Mouse (Mus musculus): ENCODE data around the gene Erich6b.

GRCm38 (mm10) chr14:75642080-75642479, at the start of gene Erich6b:
- no peak for TF ChIP-seq CTCF (IDR thresholded peaks at IDR 0.05; ENCODE audit: low read depth, low read length)
- TF ChIP-seq GATA1 (IDR thresholded peaks at IDR 0.05; ENCODE audit: borderline replicate concordance, low read length): no peak
- TF ChIP-seq POLR2AphosphoS5 (IDR thresholded peaks at IDR 0.05; ENCODE audit: insufficient replicate concordance, low read depth, low read length): no peak
- TF ChIP-seq GATA2 (IDR thresholded peaks at IDR 0.05; ENCODE audit: borderline replicate concordance, low read depth, low read length): no peak
- TF ChIP-seq TAL1 (conservative IDR thresholded peaks at IDR 0.05; ENCODE audit: low read depth, low read length): no peak
